Mouse (Mus musculus) olfactory bulb, adult 2 months (tissue): ENCODE measurements around the gene Uba52.

Source experiments
- CTCF ChIP-seq: fragments of 200-500 bp; IDR thresholded peaks from 2 replicates; pipeline ENCODE4 v1.5.1; 2012; ENCODE audit warnings: low read depth, mild to moderate bottlenecking, low read length, moderate library complexity; ENCODE audit not compliant: insufficient read depth
- POLR2A ChIP-seq: fragments of 200-500 bp; IDR thresholded peaks from 2 replicates; pipeline ENCODE4 v1.6.1; 2012; ENCODE audit warnings: mild to moderate bottlenecking, low read depth, low read length, moderate library complexity; ENCODE audit not compliant: insufficient read depth

GRCm38 (mm10) chr8:70552836-70553235 lies 42.2 kb upstream of the Uba52 start:
- TF ChIP-seq CTCF (no peak), POLR2A (no peak)
